Mouse (Mus musculus): ENCODE data around the gene Zglp1.

The Zglp1 gene

GRCm38 (mm10) chr9:21026849-21027248 lies 40.0 kb downstream of the Zglp1 start:
- DNase-seq (ENCODE audit: low spot score): no peak

- no peak for DNase-seq (ENCODE audit: low spot score)
Observed at GRCm38 (mm10) chr9:21025258-21025810, 41.6 kb downstream of the Zglp1 start.

- no peak for DNase-seq (ENCODE audit: low spot score)
Observed at GRCm38 (mm10) chr9:21022726-21023125, 44.2 kb downstream of the Zglp1 start.

- no peak for DNase-seq (ENCODE audit: low spot score)
Observed at GRCm38 (mm10) chr9:21022288-21022687, 44.6 kb downstream of the Zglp1 start.

GRCm38 (mm10) chr9:21021363-21021762 lies 45.5 kb downstream of the Zglp1 start:
- DNase-seq (ENCODE audit: low spot score): no peak

- no peak for DNase-seq (ENCODE audit: low spot score)
Observed at GRCm38 (mm10) chr9:21018600-21018999, 48.3 kb downstream of the Zglp1 start.

GRCm38 (mm10) chr9:21017177-21017575 lies 49.7 kb downstream of the Zglp1 start:
- DNase-seq (ENCODE audit: low spot score): no peak

- no peak for DNase-seq (ENCODE audit: low spot score)
Observed at GRCm38 (mm10) chr9:21016331-21017176, 50.3 kb downstream of the Zglp1 start.

GRCm38 (mm10) chr9:21015571-21016130 lies 51.2 kb downstream of the Zglp1 start, which contains the start of gene Icam1:
Gene Icam1 (plus strand): TSS chr9:21015985.
- no peak for DNase-seq (ENCODE audit: low spot score)

- no peak for DNase-seq (ENCODE audit: low spot score)
Observed at GRCm38 (mm10) chr9:21014691-21015570, 52.0 kb downstream of the Zglp1 start.

Data from MN1 (cell line).